Mouse (Mus musculus): Measurements from ENCODE around the gene Rhebl1. TPM values are rescaled to one million over a fixed set of nuclear protein-coding genes. Genes with fewer than 3 reads are reported as not detected.

Rhebl1 gene
- total and polyA plus RNA-seq, 3 experiments, result 10.1 to 16.6 TPM; not detected in 1

DNA sequence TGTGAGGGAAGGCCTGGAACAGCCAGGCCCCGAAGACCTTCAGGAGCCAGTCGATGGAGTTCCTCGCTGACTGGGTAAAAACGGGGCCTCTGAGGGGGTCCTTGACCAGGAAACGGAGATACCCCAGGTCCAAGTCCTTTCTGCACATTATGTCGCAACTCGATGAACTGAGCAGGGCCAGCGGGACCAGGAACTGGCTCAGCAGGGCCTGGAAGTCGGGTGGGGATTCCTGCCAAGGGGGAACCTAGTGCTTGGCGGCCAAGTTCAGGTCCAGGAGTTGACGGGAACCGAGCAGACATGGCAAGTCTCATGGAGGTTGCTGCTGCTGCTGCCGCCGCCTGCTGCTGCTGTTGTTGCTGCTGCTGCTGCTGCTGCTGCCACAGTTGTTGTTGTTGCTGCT, 43.7 kb downstream of the Rhebl1 start:
- H3K79me2 ChIP-seq (ENCODE audit: control insufficient read depth, insufficient read depth, low read length, poor library complexity), result no peaks in the 10 kb centered on the region; the same call in 1 of the 2 replicates
- no peaks in the 10 kb centered on the region for H3K9me3 ChIP-seq (replicated peaks; ENCODE audit: insufficient read depth, low read length)
- no peak overlapping the region for H3K9ac ChIP-seq (ENCODE audit: control insufficient read depth, low read depth, low read length, poor library complexity, severe bottlenecking)
- no peak overlapping the region for H3K4me3 ChIP-seq (ENCODE audit: control insufficient read depth in 1 of 2, insufficient read depth in 1 of 2, low read depth in 2 of 2, low read length in 2 of 2)
- no peaks in the 10 kb centered on the region for H3K4me1 ChIP-seq (ENCODE audit: control insufficient read depth in 1 of 2, insufficient read depth in 2 of 2, low read length in 2 of 2)
- TF ChIP-seq EP300 (IDR thresholded peaks at IDR 0.05; ENCODE audit: low read depth in 1 of 2, low read length in 2 of 2) (no peak), SIN3A (IDR thresholded peaks at IDR 0.05; ENCODE audit: low read length) (no peak), NRF1 (IDR thresholded peaks at IDR 0.05; ENCODE audit: insufficient read depth, low read depth, low read length, poor library complexity, severe bottlenecking) (no peak), HCFC1 (IDR thresholded peaks at IDR 0.05; ENCODE audit: low read depth, low read length) (no peak), CTCF (IDR thresholded peaks at IDR 0.05 in 2 of 3, conservative IDR thresholded peaks at IDR 0.05 in 1 of 3; ENCODE audit: control insufficient read depth in 1 of 3, insufficient read depth in 1 of 3, low read depth in 2 of 3, low read length in 3 of 3, poor library complexity in 1 of 3, severe bottlenecking in 1 of 3) (no peak), CHD1 (IDR thresholded peaks at IDR 0.05; ENCODE audit: low read depth, low read length) (no peak), MYC (IDR thresholded peaks at IDR 0.05; ENCODE audit: low read depth, low read length) (no peak), USF2 (IDR thresholded peaks at IDR 0.05; ENCODE audit: borderline replicate concordance in 1 of 2, insufficient read depth in 1 of 2, low read depth in 1 of 2, low read length in 2 of 2) (no peak), RAD21 (IDR thresholded peaks at IDR 0.05; ENCODE audit: low read depth, low read length) (no peak), UBTF (IDR thresholded peaks at IDR 0.05; ENCODE audit: borderline replicate concordance, insufficient read depth, low read depth, low read length) (no peak), RCOR1 (IDR thresholded peaks at IDR 0.05; ENCODE audit: low read depth, low read length) (no peak), E2F4 (IDR thresholded peaks at IDR 0.05; ENCODE audit: borderline replicate concordance, low read depth, low read length) (no peak)
- peaks cover 0 to 38% of the 10 kb centered on the region in 2 experiments; a peak in 2 of 4 replicates for H3K36me3 ChIP-seq (ENCODE audit: control insufficient read depth in 1 of 2, insufficient read depth in 2 of 2, low read length in 2 of 2)
- H3K27me3 ChIP-seq (ENCODE audit: control insufficient read depth in 1 of 2, insufficient read depth in 2 of 2, low read length in 2 of 2), result no peaks in the 10 kb centered on the region
- no peak overlapping the region for H3K27ac ChIP-seq (ENCODE audit: control insufficient read depth, low read depth, low read length)
- no peak for DNase-seq (ENCODE audit: low read depth, low spot score)

GRCm38 (mm10) chr15:98849956-98850600, 44.3 kb downstream of the Rhebl1 start:
- H3K79me2 ChIP-seq (ENCODE audit: control insufficient read depth, insufficient read depth, low read length, poor library complexity), result no peaks in the 10 kb centered on the region; the same call in 1 of the 2 replicates
- no peaks in the 10 kb centered on the region for H3K4me1 ChIP-seq (ENCODE audit: control insufficient read depth in 1 of 2, insufficient read depth in 2 of 2, low read length in 2 of 2)
- no peak for TF ChIP-seq TBP (IDR thresholded peaks at IDR 0.05; ENCODE audit: low read depth, low read length)
- TF ChIP-seq MAX (IDR thresholded peaks at IDR 0.05; ENCODE audit: low read length), result no peak
- TF ChIP-seq ZMIZ1 (IDR thresholded peaks at IDR 0.05; ENCODE audit: low read depth, low read length), result no peak
- no peak overlapping the region for H3K27ac ChIP-seq (ENCODE audit: control insufficient read depth, low read depth, low read length)
- DNase-seq (ENCODE audit: low read depth, low spot score), result no peak
- no peaks in the 10 kb centered on the region for H3K27me3 ChIP-seq (ENCODE audit: control insufficient read depth in 1 of 2, insufficient read depth in 2 of 2, low read length in 2 of 2)
- no peak overlapping the region for H3K4me3 ChIP-seq (ENCODE audit: control insufficient read depth in 1 of 2, insufficient read depth in 1 of 2, low read depth in 2 of 2, low read length in 2 of 2)
- no peak overlapping the region for H3K9ac ChIP-seq (ENCODE audit: control insufficient read depth, low read depth, low read length, poor library complexity, severe bottlenecking)
- no peaks in the 10 kb centered on the region for H3K9me3 ChIP-seq (replicated peaks; ENCODE audit: insufficient read depth, low read length)
- H3K36me3 ChIP-seq (ENCODE audit: control insufficient read depth in 1 of 2, insufficient read depth in 2 of 2, low read length in 2 of 2), result peaks cover 0 to 41% of the 10 kb centered on the region in 2 experiments; a peak in 2 of 4 replicates
